Mouse (Mus musculus) ES-Bruce4 (cell line): ENCODE data around the gene Slc41a3. TPM values are rescaled to one million over a fixed set of nuclear protein-coding genes. Genes with fewer than 3 reads are reported as not detected.

ENCODE experiments used
- H3K27ac ChIP-seq: 2 replicates; pipeline ENCODE4 v1.5.1; 2012; ENCODE audit warnings: low read length, inconsistent platforms; ENCODE audit not compliant: insufficient read depth
- H3K27me3 ChIP-seq: 2 replicates; pipeline ENCODE4 v1.6.1; 2012; ENCODE audit warnings: mild to moderate bottlenecking, low read length, inconsistent platforms; ENCODE audit not compliant: control insufficient read depth, poor library complexity, insufficient read depth, severe bottlenecking
- H3K36me3 ChIP-seq: 2 replicates; pipeline ENCODE4 v1.6.1; 2012; ENCODE audit warnings: inconsistent platforms, mild to moderate bottlenecking, low read length, moderate library complexity; ENCODE audit not compliant: control insufficient read depth, poor library complexity, insufficient read depth, severe bottlenecking
- H3K4me1 ChIP-seq: one replicate; pipeline ENCODE4 v1.8.1; 2011; ENCODE audit warnings: low read length; ENCODE audit not compliant: control insufficient read depth, insufficient read depth
- H3K4me3 ChIP-seq: 2 replicates; pipeline ENCODE4 v1.5.1; 2011; ENCODE audit warnings: low read depth, mild to moderate bottlenecking, low read length
- H3K9ac ChIP-seq: 2 replicates; pipeline ENCODE4 v1.6.1; 2012; ENCODE audit warnings: low read depth, mild to moderate bottlenecking, inconsistent platforms; ENCODE audit not compliant: poor library complexity, severe bottlenecking
- H3K9me3 ChIP-seq: replicated peaks from 2 replicates; pipeline ENCODE4 v1.6.1; 2012; ENCODE audit warnings: mild to moderate bottlenecking, low read length, inconsistent platforms; ENCODE audit not compliant: control insufficient read depth, poor library complexity, insufficient read depth, severe bottlenecking
- CTCF ChIP-seq: IDR thresholded peaks from one replicate; pipeline ENCODE4 v1.8.1; 2011; ENCODE audit warnings: low read depth, low read length
- EP300 ChIP-seq: IDR thresholded peaks from 2 replicates; pipeline ENCODE4 v1.6.1; 2011; ENCODE audit warnings: low read depth, low read length; ENCODE audit not compliant: insufficient read depth
- POLR2A ChIP-seq: IDR thresholded peaks from one replicate; pipeline ENCODE4 v1.8.1; 2011; ENCODE audit warnings: low read length; ENCODE audit not compliant: insufficient read depth
- polyA plus RNA-seq: library from polyadenylated mRNA; stranded (reverse); fragments of >200 nt; gene quantifications from 2 replicates; pipeline ENCODE4 v1.2.4, GENCODE M21; 2011; ENCODE audit warnings: low read depth; ENCODE audit not compliant: missing spikeins, insufficient read depth, insufficient read length

The Slc41a3 gene
- polyA plus RNA-seq, 1 experiment: 1.8 TPM

DNA sequence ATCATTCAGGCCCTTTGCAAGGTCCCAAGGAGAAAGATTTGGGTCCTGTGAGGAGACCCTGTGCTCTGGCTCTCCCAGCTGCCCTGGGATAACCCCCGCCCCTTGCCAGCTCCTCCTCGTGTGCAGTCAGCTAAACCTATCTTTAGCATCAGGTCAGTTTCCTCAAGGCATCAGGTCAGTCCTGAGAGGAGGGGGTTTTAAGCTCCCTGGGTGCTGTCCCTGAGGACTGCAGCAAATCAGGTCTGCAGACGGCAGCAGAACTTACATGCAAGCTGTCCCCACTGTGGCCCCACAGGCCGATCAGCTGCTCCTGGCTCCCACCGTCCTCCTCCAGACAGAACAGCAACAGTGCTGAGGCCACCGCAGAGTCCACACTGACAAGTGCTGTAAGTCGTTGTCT, 2.8 kb upstream of the Slc41a3 start:
- Histone ChIP-seq H3K9ac (no peak overlapping the region), H3K27ac (no peak overlapping the region), H3K36me3 (no peaks in the 10 kb centered on the region), H3K27me3 (no peaks in the 10 kb centered on the region), H3K4me1 (no peaks in the 10 kb centered on the region), H3K4me3 (no peak overlapping the region), H3K9me3 (no peaks in the 10 kb centered on the region)
- TF ChIP-seq POLR2A (no peak), CTCF (no peak), EP300 (no peak)

- no peaks in the 10 kb centered on the region for H3K9me3 ChIP-seq
- H3K4me3 ChIP-seq: no peak overlapping the region
- H3K4me1 ChIP-seq: no peaks in the 10 kb centered on the region
- H3K27ac ChIP-seq: no peak overlapping the region
- no peaks in the 10 kb centered on the region for H3K36me3 ChIP-seq
- no peak for TF ChIP-seq POLR2A
- TF ChIP-seq EP300: no peak
- TF ChIP-seq CTCF: no peak
- H3K27me3 ChIP-seq: no peaks in the 10 kb centered on the region
- no peak overlapping the region for H3K9ac ChIP-seq
Observed at GRCm38 (mm10) chr6:90602304-90602703, 2.2 kb upstream of the Slc41a3 start.

GRCm38 (mm10) chr6:90603126-90603525, 1.4 kb upstream of the Slc41a3 start:
- H3K9ac ChIP-seq: no peak overlapping the region
- H3K4me1 ChIP-seq: no peaks in the 10 kb centered on the region
- no peak overlapping the region for H3K27ac ChIP-seq
- H3K27me3 ChIP-seq: no peaks in the 10 kb centered on the region
- H3K4me3 ChIP-seq: no peak overlapping the region
- no peaks in the 10 kb centered on the region for H3K9me3 ChIP-seq
- H3K36me3 ChIP-seq: no peaks in the 10 kb centered on the region
- TF ChIP-seq CTCF: no peak
- no peak for TF ChIP-seq POLR2A
- TF ChIP-seq EP300: no peak

DNA sequence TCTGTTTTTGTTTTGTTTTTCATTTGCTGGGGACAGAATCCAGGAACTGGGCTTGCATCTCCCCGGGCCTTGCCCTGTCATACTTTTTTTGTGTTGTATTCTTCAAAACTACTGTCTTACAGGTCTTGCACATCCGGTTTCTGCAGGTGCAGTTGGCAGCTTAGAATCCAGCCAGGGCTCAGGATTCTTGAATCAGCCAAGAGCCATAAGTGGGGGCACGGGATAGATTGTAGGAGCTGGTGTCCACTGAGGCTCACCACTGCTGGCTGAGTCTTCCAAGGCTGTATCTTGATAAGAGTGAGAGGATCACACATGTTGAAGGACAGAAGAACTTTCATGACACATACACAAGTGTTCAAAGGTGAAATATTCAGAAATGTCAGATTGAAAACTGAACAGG, 395 bp upstream of the Slc41a3 start:
- H3K9ac ChIP-seq: no peak overlapping the region; the same call in 1 of the 2 replicates
- H3K4me1 ChIP-seq: no peaks in the 10 kb centered on the region
- TF ChIP-seq CTCF: no peak
- no peak for TF ChIP-seq EP300
- no peak for TF ChIP-seq POLR2A
- H3K4me3 ChIP-seq: no peak overlapping the region
- H3K27ac ChIP-seq: no peak overlapping the region
- no peaks in the 10 kb centered on the region for H3K9me3 ChIP-seq
- no peaks in the 10 kb centered on the region for H3K27me3 ChIP-seq
- H3K36me3 ChIP-seq: no peaks in the 10 kb centered on the region

- Histone ChIP-seq H3K9me3 (no peaks in the 10 kb centered on the region), H3K4me3 (peak overlapping the region; percentile 87), H3K9ac (peak overlapping the region; percentile 34; the same call in 1 of the 2 replicates), H3K27me3 (no peaks in the 10 kb centered on the region), H3K27ac (no peak overlapping the region), H3K4me1 (no peaks in the 10 kb centered on the region), H3K36me3 (no peaks in the 10 kb centered on the region)
- TF ChIP-seq EP300 (no peak), POLR2A (no peak), CTCF (no peak)
Observed at GRCm38 (mm10) chr6:90605298-90605665, 757 bp downstream of the Slc41a3 start.

GRCm38 (mm10) chr6:90606538-90606937, 2.0 kb downstream of the Slc41a3 start:
- Histone ChIP-seq H3K4me3 (no peak overlapping the region), H3K9ac (no peak overlapping the region), H3K9me3 (no peaks in the 10 kb centered on the region), H3K4me1 (no peaks in the 10 kb centered on the region), H3K27me3 (no peaks in the 10 kb centered on the region), H3K36me3 (no peaks in the 10 kb centered on the region), H3K27ac (no peak overlapping the region)
- peak; percentile 95 for TF ChIP-seq CTCF
- TF ChIP-seq EP300: no peak
- no peak for TF ChIP-seq POLR2A

DNA sequence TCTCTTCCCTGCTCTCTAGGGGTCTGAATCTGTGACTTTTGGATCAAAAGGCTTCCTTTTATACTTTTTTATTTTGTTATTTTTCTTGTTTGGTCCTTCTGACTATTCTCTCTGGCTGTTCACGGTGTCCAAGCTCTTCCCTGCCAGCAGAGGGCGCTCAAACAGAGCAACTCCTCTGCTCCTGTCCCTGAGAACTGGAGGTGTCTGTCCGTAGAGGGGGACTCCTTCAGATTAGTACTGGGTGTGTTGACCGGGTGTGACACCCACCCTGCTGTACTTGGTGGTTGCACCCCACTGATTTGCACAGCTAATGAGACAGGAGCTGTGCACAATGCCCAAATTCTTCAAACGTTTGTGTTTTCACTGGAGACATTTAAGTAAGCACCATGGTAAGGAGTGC, 2.7 kb downstream of the Slc41a3 start:
- no peak overlapping the region for H3K4me3 ChIP-seq
- H3K36me3 ChIP-seq: no peaks in the 10 kb centered on the region
- no peak for TF ChIP-seq POLR2A
- TF ChIP-seq CTCF: peak; percentile 96
- H3K9me3 ChIP-seq: no peaks in the 10 kb centered on the region
- no peaks in the 10 kb centered on the region for H3K4me1 ChIP-seq
- H3K27ac ChIP-seq: no peak overlapping the region
- no peak overlapping the region for H3K9ac ChIP-seq
- no peaks in the 10 kb centered on the region for H3K27me3 ChIP-seq
